Mouse (Mus musculus) large intestine, adult 2 months (tissue): ENCODE measurements around the gene Itpkb. TPM values are rescaled to one million over a fixed set of nuclear protein-coding genes. Genes with fewer than 3 reads are reported as not detected.

ENCODE experiments used
- DNase-seq: peaks from one replicate; pipeline ENCODE4 v3.0.0-alpha.2; 2012; ENCODE audit warnings: low read depth, low spot score
- WGBS: fragments of 180-500 bp; shearing (Covaris S2); methylation state at CpG from one replicate; pipeline ENCODE4 v1.1.7; 2018; 5-methylcytosine and 5-hydroxymethylcytosine counted together
- polyA plus RNA-seq: library from polyadenylated mRNA; depleted of rRNA; stranded (reverse); fragments of >200 nt; gene quantifications from 2 replicates; pipeline ENCODE4 v1.2.3, GENCODE M21; 2012

Gene Itpkb
- polyA plus RNA-seq, 1 experiment = 6.3 TPM

GRCm38 (mm10) chr1:180335513-180336375 is 5.5 kb downstream of the Itpkb start:
- WGBS = 73% methylated on average over 12 of the region's 12 CpGs
- DNase-seq = no peak

- 87% methylated on average over 8 of the region's 8 CpGs for WGBS
- DNase-seq = no peak
Observed at GRCm38 (mm10) chr1:180338358-180338757, 8.1 kb downstream of the Itpkb start.

DNA sequence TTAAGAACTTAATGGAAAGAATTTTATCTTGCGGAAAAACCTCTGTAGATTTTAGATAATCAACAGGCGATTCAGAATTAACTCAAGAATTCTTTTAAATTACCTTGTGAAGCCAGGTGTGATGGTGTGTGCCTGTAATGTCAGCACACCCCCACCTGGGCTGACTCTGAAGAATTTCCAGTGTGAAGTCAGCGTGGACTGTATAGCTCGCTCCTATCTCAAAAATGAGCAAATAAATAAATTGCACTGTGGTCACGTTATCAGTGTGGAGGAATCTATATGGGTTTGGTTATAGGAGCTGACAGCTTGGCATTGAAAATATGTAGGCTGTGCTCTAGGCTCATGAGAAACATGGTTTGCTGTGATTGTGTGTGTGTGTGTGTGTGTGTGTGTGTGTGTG is 8.9 kb downstream of the Itpkb start:
- 44% methylated on average over 5 of the region's 5 CpGs for whole genome bisulfite sequencing

DNA sequence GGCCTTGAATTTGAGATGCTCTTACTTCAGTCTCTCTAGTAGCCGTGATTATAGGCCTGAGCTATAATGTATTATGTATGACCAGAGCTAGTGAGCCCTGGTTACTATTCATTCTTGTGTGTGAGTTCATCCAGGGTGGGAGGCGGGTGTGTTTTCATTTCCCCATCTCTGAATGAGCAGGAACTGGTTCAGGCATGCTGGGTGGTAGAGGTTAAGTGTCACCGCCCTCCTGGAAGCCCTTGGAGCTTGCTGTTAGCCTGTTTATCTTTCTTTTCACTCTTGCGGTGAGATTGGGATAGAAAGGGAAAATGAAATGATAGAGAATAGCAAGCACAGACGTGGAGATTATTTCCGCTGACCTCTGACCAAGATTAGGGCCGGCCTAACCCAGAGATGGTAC is 12.7 kb downstream of the Itpkb start:
- no peak for DNase-seq
- WGBS = 79% methylated on average over 7 of the region's 7 CpGs

More for the DNA sequence above, 8.9 kb downstream of the Itpkb start:
- DNase-seq = no peak

DNA sequence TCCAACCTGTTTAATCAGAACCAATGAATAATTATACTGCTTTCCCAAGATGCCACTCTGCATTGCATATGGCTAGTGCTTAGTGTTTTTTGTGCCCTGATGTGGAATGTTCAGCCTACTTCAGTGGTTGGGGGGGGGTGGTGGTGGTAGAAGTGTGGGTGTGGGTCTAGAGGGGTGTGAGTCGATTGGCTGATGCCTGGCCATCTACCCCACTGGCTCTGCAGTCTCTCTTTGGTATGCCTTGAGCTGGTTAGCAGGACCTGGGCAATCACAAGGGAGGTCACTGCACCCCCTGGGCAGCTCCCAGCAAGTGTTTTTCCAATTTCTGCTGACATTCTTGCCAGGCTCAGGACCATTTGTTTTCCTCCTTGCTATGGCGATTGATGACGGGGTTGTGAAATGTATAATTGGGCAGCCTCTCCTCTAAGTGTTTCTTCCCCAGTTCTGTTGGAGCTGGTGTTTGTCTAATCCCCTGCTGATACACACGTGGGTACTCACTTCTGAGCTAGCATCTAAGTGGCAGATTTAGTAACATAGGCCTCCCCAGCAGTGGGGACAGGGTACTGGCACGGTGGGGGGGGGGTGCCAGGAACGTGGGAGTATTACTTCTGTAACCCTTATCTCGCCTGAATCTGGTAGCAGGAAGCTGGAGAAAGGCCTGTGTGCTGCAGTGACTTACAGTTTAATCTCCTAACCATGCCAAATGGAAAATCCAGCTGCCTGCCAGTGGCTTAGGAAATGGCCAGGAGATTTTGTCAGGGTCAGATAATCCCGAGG is 13.3 kb downstream of the Itpkb start:
- no peak for DNase-seq
- 56% methylated on average over 8 of the region's 8 CpGs for WGBS

- DNase-seq = no peak
- 93% methylated on average over 5 of the region's 5 CpGs for WGBS
Observed at GRCm38 (mm10) chr1:180345098-180345497, 14.8 kb downstream of the Itpkb start.

- no peak for DNase-seq
- 79% methylated on average over 4 of the region's 4 CpGs for WGBS
Observed at GRCm38 (mm10) chr1:180347059-180347458, 16.8 kb downstream of the Itpkb start.

- WGBS = 83% methylated on average over 6 of the region's 6 CpGs
- DNase-seq = no peak
Observed at GRCm38 (mm10) chr1:180347907-180348306, 17.6 kb downstream of the Itpkb start.

DNA sequence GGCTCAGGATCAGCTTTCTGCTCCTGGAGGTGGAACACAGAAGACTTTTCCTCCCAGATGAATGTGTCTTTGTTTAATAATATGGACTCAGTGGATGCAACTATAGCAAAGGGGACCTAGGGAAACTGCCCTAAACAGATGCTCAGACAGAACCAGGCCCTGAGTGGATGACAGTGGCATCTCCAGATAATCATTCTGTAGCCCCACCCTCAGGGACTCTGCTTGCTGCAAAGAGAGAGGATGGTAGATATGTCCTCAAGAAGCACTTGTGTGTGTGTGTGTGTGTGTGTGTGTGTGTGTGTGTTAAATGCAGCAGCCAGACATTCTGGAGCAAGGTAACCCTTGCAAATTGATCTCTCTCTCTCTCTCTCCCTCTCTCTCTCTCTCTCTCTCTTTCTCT is 18.8 kb downstream of the Itpkb start:
- no peak for DNase-seq

GRCm38 (mm10) chr1:180352258-180352657 is 22.0 kb downstream of the Itpkb start:
- 68% methylated on average over 3 of the region's 3 CpGs for WGBS
- DNase-seq = no peak

DNA sequence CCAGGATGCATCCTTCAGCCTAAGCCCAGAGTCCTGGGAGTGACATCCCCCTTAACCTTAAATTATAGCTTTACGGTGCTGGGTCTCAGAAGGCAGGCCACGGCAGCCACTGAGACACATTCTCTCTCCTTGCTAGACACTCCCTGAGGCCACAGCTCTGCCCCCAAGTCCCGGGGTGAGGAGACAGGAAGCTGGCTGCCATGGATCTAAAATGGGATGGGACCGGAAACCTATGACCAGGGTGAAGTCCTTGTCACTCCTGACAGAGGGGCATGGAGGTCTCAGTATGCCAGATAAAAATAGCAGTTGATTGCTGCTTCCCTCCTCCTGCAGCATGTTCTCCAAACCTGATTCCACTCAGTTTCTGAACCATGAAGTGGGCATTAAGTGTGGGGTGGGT is 23.8 kb downstream of the Itpkb start:
- WGBS = 69% methylated on average over 4 of the region's 4 CpGs
- DNase-seq = no peak

DNA sequence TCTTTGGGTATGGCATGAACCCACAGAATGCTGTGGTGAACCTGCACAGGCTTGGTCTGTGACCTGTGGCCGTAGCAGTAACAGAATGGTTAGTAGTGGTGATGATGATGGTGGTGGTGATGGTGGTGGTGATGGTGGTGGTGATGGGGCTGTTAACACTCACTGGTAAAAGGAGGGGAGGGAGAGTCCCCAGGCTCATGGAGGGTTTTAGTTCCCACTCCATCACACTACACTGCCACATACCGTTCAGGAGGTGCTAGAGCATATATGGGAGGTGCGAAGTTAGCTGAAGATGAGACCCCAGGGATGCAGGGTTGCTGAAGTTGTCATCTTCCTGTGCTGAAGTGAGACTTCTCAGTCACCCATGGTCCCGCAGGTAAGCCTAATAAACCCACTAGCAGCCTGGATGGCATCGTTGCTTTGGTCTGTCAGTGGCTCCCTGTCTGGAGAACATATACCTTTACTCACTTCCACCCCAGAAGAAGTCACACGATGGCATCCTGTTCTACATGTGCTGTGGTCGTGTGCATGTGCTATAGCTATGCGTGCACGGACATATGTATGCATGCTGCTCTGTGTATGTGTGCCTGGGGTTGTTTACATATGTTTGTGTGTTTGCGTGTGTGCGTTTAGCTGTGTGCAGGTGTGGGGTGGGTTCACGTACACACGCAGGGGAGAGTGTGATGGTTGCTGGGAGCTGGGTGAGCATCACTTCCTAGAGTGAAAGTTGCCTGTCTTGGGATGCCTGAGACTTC is 24.9 kb downstream of the Itpkb start:
- DNase-seq = no peak
- whole genome bisulfite sequencing = 87% methylated on average over 13 of the region's 13 CpGs

- DNase-seq = no peak
- 77% methylated on average over 4 of the region's 4 CpGs for WGBS
Observed at GRCm38 (mm10) chr1:180356176-180356575, 25.9 kb downstream of the Itpkb start.

GRCm38 (mm10) chr1:180356857-180357256 is 26.6 kb downstream of the Itpkb start:
- DNase-seq = no peak
- 63% methylated on average over 6 of the region's 6 CpGs for WGBS

DNA sequence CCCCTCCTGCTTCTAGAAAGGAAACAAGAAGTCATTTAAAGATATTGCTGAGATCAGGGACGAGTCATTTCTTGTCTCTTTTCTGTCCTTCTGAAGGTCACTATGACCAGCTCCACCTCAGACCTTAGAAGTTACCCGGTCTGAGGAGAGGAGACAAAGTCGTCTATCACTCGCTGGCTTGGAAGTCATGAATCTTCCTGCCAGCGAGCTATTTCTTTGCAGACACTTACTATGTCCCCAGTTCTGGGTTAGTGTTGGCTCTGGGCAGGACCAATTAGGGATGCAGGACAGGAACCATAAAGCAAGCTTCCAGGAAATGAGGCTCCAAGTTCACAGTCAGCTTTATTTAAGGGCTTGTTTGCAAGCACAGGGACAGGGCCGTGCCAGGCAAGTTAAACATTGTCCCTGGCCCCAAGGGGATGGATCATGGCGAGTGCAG is 27.6 kb downstream of the Itpkb start:
- 28% methylated on average over 7 of the region's 7 CpGs for WGBS
- peak; percentile 19 for DNase-seq

GRCm38 (mm10) chr1:180358466-180358865 is 28.2 kb downstream of the Itpkb start:
- 81% methylated on average over 9 of the region's 9 CpGs for WGBS
- no peak for DNase-seq

GRCm38 (mm10) chr1:180359311-180359710 is 29.0 kb downstream of the Itpkb start:
- no peak for DNase-seq
- 74% methylated on average over 5 of the region's 5 CpGs for WGBS

DNA sequence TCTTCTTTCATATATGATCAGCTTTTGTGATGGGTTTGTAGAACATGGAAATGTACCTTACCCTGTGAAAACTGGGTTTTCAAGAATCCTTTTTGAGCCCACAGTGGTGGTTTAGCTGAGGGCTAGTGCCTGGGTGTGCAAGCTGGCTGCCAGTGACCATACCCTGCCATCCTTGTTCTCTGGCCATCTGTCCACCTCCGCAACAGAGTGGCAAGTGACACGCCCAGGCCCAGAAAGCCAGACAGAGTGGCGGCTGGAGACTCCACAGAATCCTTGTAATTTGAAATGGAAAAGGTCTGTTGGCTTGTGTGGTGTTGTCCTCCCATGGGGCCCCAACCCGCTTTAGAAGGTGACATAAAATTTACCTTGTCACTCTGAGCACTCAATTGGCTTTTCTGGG is 31.9 kb downstream of the Itpkb start:
- 86% methylated on average over 4 of the region's 4 CpGs for WGBS
- no peak for DNase-seq

DNA sequence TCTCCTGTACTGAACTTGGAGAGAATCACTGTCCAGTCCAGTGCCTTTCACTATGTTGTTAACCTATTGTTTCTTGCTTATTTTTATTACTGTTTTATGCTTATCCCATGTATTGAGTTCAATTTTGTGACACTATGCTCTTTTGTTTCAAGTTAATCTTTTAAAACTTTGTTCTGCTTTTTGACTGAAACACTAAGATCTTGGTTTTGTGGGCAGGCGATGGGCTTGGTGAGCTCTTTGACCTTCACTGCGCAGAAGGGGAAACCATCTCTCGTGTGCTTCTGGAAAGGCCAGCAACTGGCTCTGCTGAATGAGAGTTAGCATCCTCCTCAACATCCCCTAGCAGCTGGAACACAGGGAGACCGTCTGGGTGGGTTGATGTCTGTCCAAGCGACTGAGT is 32.6 kb downstream of the Itpkb start:
- no peak for DNase-seq
- WGBS = 80% methylated on average over 5 of the region's 5 CpGs

- WGBS = 56% methylated on average over 3 of the region's 3 CpGs
- DNase-seq = no peak
Observed at GRCm38 (mm10) chr1:180363317-180363716, 33.0 kb downstream of the Itpkb start.
